Mouse (Mus musculus) testis, adult 2 months (tissue): ENCODE data around the gene Uqcrh.

ENCODE experiments used
- CTCF ChIP-seq: fragments of 200-500 bp; IDR thresholded peaks from 2 replicates; pipeline ENCODE4 v1.5.1; 2012; ENCODE audit warnings: low read depth, mild to moderate bottlenecking, inconsistent platforms, low read length, moderate library complexity; ENCODE audit not compliant: control insufficient read depth, insufficient read depth, insufficient replicate concordance
- POLR2A ChIP-seq: fragments of 200-500 bp; IDR thresholded peaks from 2 replicates; pipeline ENCODE4 v1.6.1; 2012; ENCODE audit warnings: low read depth, mild to moderate bottlenecking, inconsistent platforms, low read length, moderate library complexity; ENCODE audit not compliant: control insufficient read depth

DNA sequence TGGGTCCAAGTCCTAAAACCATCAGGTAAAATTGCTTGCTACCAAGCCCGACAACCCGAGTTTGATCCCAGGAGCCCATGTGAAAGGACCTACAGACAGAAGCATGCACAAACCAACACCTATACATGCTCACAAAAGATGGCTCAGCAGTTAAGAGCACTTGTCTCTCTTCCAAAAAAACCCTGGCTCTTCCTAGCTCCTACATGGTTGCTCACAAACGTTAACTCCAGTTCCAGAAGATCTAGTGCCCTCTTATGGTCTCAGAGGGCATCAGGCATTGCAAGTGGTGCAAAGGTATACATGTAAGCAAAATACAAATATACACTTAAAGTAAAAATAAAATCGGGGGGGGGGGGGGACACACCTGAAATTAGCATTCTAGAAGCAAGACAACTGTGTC, 1.7 kb downstream of the Uqcrh start:
- no peak for TF ChIP-seq POLR2A
- TF ChIP-seq CTCF = no peak
